Mouse (Mus musculus): ENCODE measurements around the gene Fgfr2. TPM values are rescaled to one million over a fixed set of nuclear protein-coding genes. Genes with fewer than 3 reads are reported as not detected.
A peak's percentile ranks its signal among the peaks of the same experiment; 100 is the strongest.

The Fgfr2 gene
- total and polyA plus RNA-seq, 2 experiments from 2014 or later = 12.1 to 32.6 TPM

- 70% methylated on average over 7 of the region's 7 CpGs for WGBS
- Histone ChIP-seq H3K9me3 (ENCODE audit: low read length) (no peaks in the 10 kb centered on the region), H3K27ac (ENCODE audit: low read depth, low read length) (no peak overlapping the region), H3K4me2 (ENCODE audit: low read depth, low read length, poor library complexity, severe bottlenecking) (no peak overlapping the region), H3K9ac (replicated peaks; ENCODE audit: low read length, poor library complexity, severe bottlenecking) (no peak overlapping the region), H3K4me3 (ENCODE audit: low read depth, low read length) (no peak overlapping the region), H3K27me3 (ENCODE audit: insufficient read depth, low read length) (no peaks in the 10 kb centered on the region), H3K4me1 (ENCODE audit: insufficient read depth, low read length) (no peaks in the 10 kb centered on the region), H3K36me3 (ENCODE audit: insufficient read depth, low read length) (peaks cover 24% of the 10 kb centered on the region)
- no peak for TF ChIP-seq CTCF (IDR thresholded peaks at IDR 0.05)
- ATAC-seq (ENCODE audit: low FRiP score) (no peak), DNase-seq (ENCODE audit: low spot score) (peak; percentile 27)
Observed at GRCm38 (mm10) chr7:131345856-131346541, 1777.2 kb downstream of the Fgfr2 start.

GRCm38 (mm10) chr7:131337502-131338068, 1785.6 kb downstream of the Fgfr2 start:
- H3K9me3 ChIP-seq (ENCODE audit: low read length) = no peaks in the 10 kb centered on the region
- no peak for DNase-seq (ENCODE audit: low spot score)
- no peak overlapping the region for H3K4me3 ChIP-seq (ENCODE audit: low read depth, low read length)
- H3K4me1 ChIP-seq (ENCODE audit: insufficient read depth, low read length) = no peaks in the 10 kb centered on the region
- 41% methylated on average over 8 of the region's 8 CpGs for WGBS
- ATAC-seq (ENCODE audit: low FRiP score) = no peak
- no peak overlapping the region for H3K9ac ChIP-seq (replicated peaks; ENCODE audit: low read length, poor library complexity, severe bottlenecking)
- no peaks in the 10 kb centered on the region for H3K27me3 ChIP-seq (ENCODE audit: insufficient read depth, low read length)
- TF ChIP-seq CTCF (IDR thresholded peaks at IDR 0.05) = no peak
- H3K27ac ChIP-seq (ENCODE audit: low read depth, low read length) = no peak overlapping the region
- H3K4me2 ChIP-seq (ENCODE audit: low read depth, low read length, poor library complexity, severe bottlenecking) = no peak overlapping the region
- peaks cover 15% of the 10 kb centered on the region for H3K36me3 ChIP-seq (ENCODE audit: insufficient read depth, low read length)

- DNase-seq (ENCODE audit: low spot score) = no peak
- no peaks in the 10 kb centered on the region for H3K4me1 ChIP-seq (ENCODE audit: insufficient read depth, low read length)
- peaks cover 4% of the 10 kb centered on the region; the same call in 1 of the 2 replicates for H3K36me3 ChIP-seq (ENCODE audit: insufficient read depth, low read length)
- no peak for ATAC-seq (ENCODE audit: low FRiP score)
- no peaks in the 10 kb centered on the region for H3K27me3 ChIP-seq (ENCODE audit: insufficient read depth, low read length)
- 52% methylated on average over 1 of the region's 1 CpGs for WGBS
- no peak within 1 kb of the TSS for H3K9ac ChIP-seq (replicated peaks; ENCODE audit: low read length, poor library complexity, severe bottlenecking)
- TF ChIP-seq CTCF (IDR thresholded peaks at IDR 0.05) = no peak
- H3K9me3 ChIP-seq (ENCODE audit: low read length) = no peaks in the 10 kb centered on the region
- no peak within 1 kb of the TSS for H3K27ac ChIP-seq (ENCODE audit: low read depth, low read length)
- H3K4me3 ChIP-seq (ENCODE audit: low read depth, low read length) = no peak within 1 kb of the TSS
- no peak within 1 kb of the TSS for H3K4me2 ChIP-seq (ENCODE audit: low read depth, low read length, poor library complexity, severe bottlenecking)
Observed at GRCm38 (mm10) chr7:131333564-131333963, 1789.6 kb downstream of the Fgfr2 start, which contains the start of gene Fam24a. Gene Fam24a, plus strand, starts transcription at chr7:131333864.

- Histone ChIP-seq H3K4me1 (ENCODE audit: insufficient read depth, low read length) (no peaks in the 10 kb centered on the region), H3K27me3 (ENCODE audit: insufficient read depth, low read length) (no peaks in the 10 kb centered on the region), H3K27ac (ENCODE audit: low read depth, low read length) (no peak overlapping the region), H3K9ac (replicated peaks; ENCODE audit: low read length, poor library complexity, severe bottlenecking) (no peak overlapping the region), H3K4me2 (ENCODE audit: low read depth, low read length, poor library complexity, severe bottlenecking) (no peak overlapping the region), H3K4me3 (ENCODE audit: low read depth, low read length) (no peak overlapping the region), H3K9me3 (ENCODE audit: low read length) (no peaks in the 10 kb centered on the region), H3K36me3 (ENCODE audit: insufficient read depth, low read length) (no peaks in the 10 kb centered on the region)
- DNase-seq (ENCODE audit: low spot score) = no peak
- TF ChIP-seq CTCF (IDR thresholded peaks at IDR 0.05) = no peak
- no peak for ATAC-seq (ENCODE audit: low FRiP score)
- WGBS = 77% methylated on average over 2 of the region's 2 CpGs
Observed at GRCm38 (mm10) chr7:131331688-131332087, 1791.5 kb downstream of the Fgfr2 start.

- no peak for TF ChIP-seq CTCF (IDR thresholded peaks at IDR 0.05)
- H3K36me3 ChIP-seq (ENCODE audit: insufficient read depth, low read length) = no peaks in the 10 kb centered on the region
- 88% methylated on average over 5 of the region's 5 CpGs for WGBS
- H3K27ac ChIP-seq (ENCODE audit: low read depth, low read length) = no peak within 1 kb of the TSS
- no peak within 1 kb of the TSS for H3K4me2 ChIP-seq (ENCODE audit: low read depth, low read length, poor library complexity, severe bottlenecking)
- H3K27me3 ChIP-seq (ENCODE audit: insufficient read depth, low read length) = no peaks in the 10 kb centered on the region
- ATAC-seq (ENCODE audit: low FRiP score) = no peak
- no peak for DNase-seq (ENCODE audit: low spot score)
- H3K9ac ChIP-seq (replicated peaks; ENCODE audit: low read length, poor library complexity, severe bottlenecking) = no peak within 1 kb of the TSS
- H3K4me1 ChIP-seq (ENCODE audit: insufficient read depth, low read length) = no peaks in the 10 kb centered on the region
- H3K4me3 ChIP-seq (ENCODE audit: low read depth, low read length) = no peak within 1 kb of the TSS
- no peaks in the 10 kb centered on the region for H3K9me3 ChIP-seq (ENCODE audit: low read length)
Observed at GRCm38 (mm10) chr7:131329416-131329815, 1793.7 kb downstream of the Fgfr2 start, which contains the start of gene Fam24b. Gene Fam24b, minus strand, starts transcription at chr7:131329516.

GRCm38 (mm10) chr7:131327054-131327453, 1796.1 kb downstream of the Fgfr2 start:
- H3K27ac ChIP-seq (ENCODE audit: low read depth, low read length) = no peak overlapping the region
- H3K36me3 ChIP-seq (ENCODE audit: insufficient read depth, low read length) = no peaks in the 10 kb centered on the region
- no peaks in the 10 kb centered on the region for H3K9me3 ChIP-seq (ENCODE audit: low read length)
- no peaks in the 10 kb centered on the region for H3K4me1 ChIP-seq (ENCODE audit: insufficient read depth, low read length)
- WGBS = 89% methylated on average over 5 of the region's 5 CpGs
- no peak for TF ChIP-seq CTCF (IDR thresholded peaks at IDR 0.05)
- no peak overlapping the region for H3K9ac ChIP-seq (replicated peaks; ENCODE audit: low read length, poor library complexity, severe bottlenecking)
- ATAC-seq (ENCODE audit: low FRiP score) (no peak), DNase-seq (ENCODE audit: low spot score) (no peak)
- no peak overlapping the region for H3K4me2 ChIP-seq (ENCODE audit: low read depth, low read length, poor library complexity, severe bottlenecking)
- no peaks in the 10 kb centered on the region for H3K27me3 ChIP-seq (ENCODE audit: insufficient read depth, low read length)
- H3K4me3 ChIP-seq (ENCODE audit: low read depth, low read length) = no peak overlapping the region

All from midbrain, postnatal 0 days (tissue).